Mouse (Mus musculus): ENCODE data around the gene Pkig. TPM values are rescaled to one million over a fixed set of nuclear protein-coding genes. Genes with fewer than 3 reads are reported as not detected.

Pkig gene
- polyA plus RNA-seq, 1 experiment from 2014 or later, result 66.3 TPM

DNA sequence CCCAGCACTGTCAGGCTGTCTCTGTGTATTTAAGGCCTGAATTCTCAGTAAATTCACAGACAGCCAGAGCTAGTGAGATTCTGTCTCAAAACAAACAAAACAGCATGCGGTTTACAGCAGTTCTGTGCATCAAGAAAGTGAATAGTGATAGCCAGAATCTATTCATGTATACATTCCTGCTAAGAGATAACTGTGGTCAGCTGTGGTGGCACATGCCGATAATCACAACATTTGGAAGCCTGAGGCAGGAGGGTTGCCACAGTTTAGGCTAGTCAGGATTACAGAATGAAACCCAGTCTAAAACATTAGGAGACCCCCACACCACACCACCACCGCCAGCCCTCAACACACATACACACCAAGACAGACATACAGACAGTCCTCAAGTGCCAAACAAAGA lies 31.6 kb downstream of the Pkig start:
- no peak for TF ChIP-seq CTCF (IDR thresholded peaks at IDR 0.05; ENCODE audit: low read depth)
- Histone ChIP-seq H3K36me3 (ENCODE audit: control insufficient read depth, insufficient read depth, low read length) (no peaks in the 10 kb centered on the region), H3K4me3 (ENCODE audit: low read depth, low read length) (no peak overlapping the region), H3K9ac (ENCODE audit: low read length) (no peak overlapping the region), H3K9me3 (ENCODE audit: control insufficient read depth, low read length) (no peaks in the 10 kb centered on the region), H3K4me1 (replicated peaks; ENCODE audit: control insufficient read depth, insufficient read depth) (peaks cover 15% of the 10 kb centered on the region), H3K27ac (replicated peaks) (no peak overlapping the region), H3K27me3 (ENCODE audit: control insufficient read depth, insufficient read depth, low read length) (no peaks in the 10 kb centered on the region), H3K4me2 (replicated peaks; ENCODE audit: low read depth) (no peak overlapping the region)
- no peak for ATAC-seq (ENCODE audit: low FRiP score, low TSS enrichment)
- no peak for DNase-seq (ENCODE audit: low spot score)
- 71% methylated on average over 3 of the region's 3 CpGs for WGBS

DNA sequence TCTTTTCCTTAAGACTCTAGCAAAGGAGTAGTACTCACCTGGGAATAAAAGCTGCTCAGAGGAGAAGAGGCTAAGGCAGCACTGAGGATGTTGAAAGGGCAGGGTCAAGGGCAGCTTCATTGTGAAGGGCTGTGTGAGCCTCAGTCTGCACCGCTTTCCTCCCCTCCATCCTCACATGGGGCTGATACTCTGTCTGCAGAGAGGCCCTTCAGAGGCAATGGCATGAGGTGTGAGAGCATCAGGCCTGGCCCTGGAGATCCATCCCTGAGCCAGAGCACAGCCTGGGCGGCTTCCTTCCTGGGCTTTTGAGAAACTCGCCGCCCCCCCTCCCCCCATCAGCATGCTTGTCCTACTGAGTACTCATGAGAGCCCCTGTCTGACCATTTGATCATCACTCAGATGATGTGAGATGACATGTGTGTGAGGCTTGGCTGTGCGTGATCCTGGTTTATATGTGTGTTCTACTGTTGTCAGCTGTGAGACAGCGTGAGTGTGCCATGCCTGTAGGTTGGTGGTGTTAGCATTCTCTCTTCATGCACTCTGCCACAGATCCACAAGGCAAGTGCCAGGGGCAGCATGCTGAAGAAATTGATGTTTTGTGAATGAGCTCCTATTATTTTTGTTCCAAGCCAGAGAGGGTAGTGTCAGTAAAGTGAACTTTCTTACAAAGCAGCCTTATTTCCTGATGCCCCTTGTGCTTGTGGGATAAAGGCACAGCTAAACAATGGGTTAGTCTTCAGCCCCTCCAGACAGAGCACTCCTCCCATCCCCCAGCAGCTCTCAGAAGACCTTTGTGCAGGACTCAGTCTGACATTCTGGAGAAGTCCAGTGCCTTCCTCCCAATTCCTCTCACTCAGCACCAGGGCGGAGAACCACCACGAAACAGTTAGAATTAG lies 32.5 kb downstream of the Pkig start:
- no peaks in the 10 kb centered on the region for H3K36me3 ChIP-seq (ENCODE audit: control insufficient read depth, insufficient read depth, low read length)
- TF ChIP-seq CTCF (IDR thresholded peaks at IDR 0.05; ENCODE audit: low read depth) (no peak), EP300 (optimal IDR thresholded peaks at IDR 0.05) (no peak)
- H3K27ac ChIP-seq (replicated peaks), result 0 out of 2 replicates have a peak overlapping the region, but pooled peaks have one; percentile 13
- H3K4me2 ChIP-seq (replicated peaks; ENCODE audit: low read depth), result no peak overlapping the region
- H3K9me3 ChIP-seq (ENCODE audit: control insufficient read depth, low read length), result no peaks in the 10 kb centered on the region
- WGBS, result 82% methylated on average over 8 of the region's 8 CpGs
- no peaks in the 10 kb centered on the region for H3K27me3 ChIP-seq (ENCODE audit: control insufficient read depth, insufficient read depth, low read length)
- H3K9ac ChIP-seq (ENCODE audit: low read length), result no peak overlapping the region
- no peak overlapping the region for H3K4me3 ChIP-seq (ENCODE audit: low read depth, low read length)
- H3K4me1 ChIP-seq (replicated peaks; ENCODE audit: control insufficient read depth, insufficient read depth), result peaks cover 11% of the 10 kb centered on the region
- DNase-seq (ENCODE audit: low spot score), result no peak
- ATAC-seq (ENCODE audit: low FRiP score, low TSS enrichment), result no peak

DNA sequence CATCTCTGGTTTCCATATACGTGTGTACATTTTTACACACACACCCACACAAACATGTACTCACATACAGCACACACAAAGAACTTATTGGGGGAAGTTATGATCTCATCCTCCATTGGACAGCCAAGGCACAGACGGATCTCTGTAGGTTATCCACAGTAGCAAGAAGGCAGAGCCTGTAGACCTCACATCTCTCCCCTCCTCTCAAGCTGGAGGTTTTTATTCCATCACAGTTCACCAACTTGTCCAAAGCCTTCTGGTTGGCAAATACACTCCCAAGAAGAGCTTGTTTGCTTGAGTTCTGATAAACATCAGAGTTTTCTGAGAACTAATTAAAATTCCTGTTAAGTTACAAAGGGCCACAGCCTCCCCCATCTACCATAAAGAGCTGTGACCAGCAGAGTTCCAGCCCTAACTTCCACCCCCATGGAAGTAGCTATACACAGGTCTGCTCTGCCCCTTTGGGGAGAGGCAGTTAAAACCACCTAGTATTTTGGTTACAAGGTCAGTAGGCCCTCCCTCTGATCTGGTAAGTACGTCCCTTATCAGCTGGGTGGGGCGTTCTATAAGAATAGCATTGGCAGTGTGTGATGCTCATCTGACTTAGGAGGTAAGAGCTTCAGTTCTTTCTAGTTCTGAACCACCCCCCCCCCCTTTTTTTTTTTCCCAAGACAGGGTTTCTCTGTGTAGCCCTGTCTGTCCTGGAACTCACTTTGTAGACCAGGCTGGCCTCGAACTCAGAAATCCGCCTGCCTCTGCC lies 33.8 kb downstream of the Pkig start:
- Histone ChIP-seq H3K4me2 (replicated peaks; ENCODE audit: low read depth) (no peak overlapping the region), H3K36me3 (ENCODE audit: control insufficient read depth, insufficient read depth, low read length) (no peaks in the 10 kb centered on the region), H3K9me3 (ENCODE audit: control insufficient read depth, low read length) (no peaks in the 10 kb centered on the region), H3K4me3 (ENCODE audit: low read depth, low read length) (no peak overlapping the region), H3K4me1 (replicated peaks; ENCODE audit: control insufficient read depth, insufficient read depth) (peaks cover 6% of the 10 kb centered on the region; the same call in 1 of the 2 replicates), H3K27me3 (ENCODE audit: control insufficient read depth, insufficient read depth, low read length) (no peaks in the 10 kb centered on the region), H3K9ac (ENCODE audit: low read length) (no peak overlapping the region), H3K27ac (replicated peaks) (0 out of 2 replicates have a peak overlapping the region, but pooled peaks have one; percentile 30)
- 68% methylated on average over 6 of the region's 6 CpGs for WGBS
- no peak for DNase-seq (ENCODE audit: low spot score)
- no peak for TF ChIP-seq CTCF (IDR thresholded peaks at IDR 0.05; ENCODE audit: low read depth)
- ATAC-seq (ENCODE audit: low FRiP score, low TSS enrichment), result peak; percentile 36; the same call in 1 of the 2 replicates

DNA sequence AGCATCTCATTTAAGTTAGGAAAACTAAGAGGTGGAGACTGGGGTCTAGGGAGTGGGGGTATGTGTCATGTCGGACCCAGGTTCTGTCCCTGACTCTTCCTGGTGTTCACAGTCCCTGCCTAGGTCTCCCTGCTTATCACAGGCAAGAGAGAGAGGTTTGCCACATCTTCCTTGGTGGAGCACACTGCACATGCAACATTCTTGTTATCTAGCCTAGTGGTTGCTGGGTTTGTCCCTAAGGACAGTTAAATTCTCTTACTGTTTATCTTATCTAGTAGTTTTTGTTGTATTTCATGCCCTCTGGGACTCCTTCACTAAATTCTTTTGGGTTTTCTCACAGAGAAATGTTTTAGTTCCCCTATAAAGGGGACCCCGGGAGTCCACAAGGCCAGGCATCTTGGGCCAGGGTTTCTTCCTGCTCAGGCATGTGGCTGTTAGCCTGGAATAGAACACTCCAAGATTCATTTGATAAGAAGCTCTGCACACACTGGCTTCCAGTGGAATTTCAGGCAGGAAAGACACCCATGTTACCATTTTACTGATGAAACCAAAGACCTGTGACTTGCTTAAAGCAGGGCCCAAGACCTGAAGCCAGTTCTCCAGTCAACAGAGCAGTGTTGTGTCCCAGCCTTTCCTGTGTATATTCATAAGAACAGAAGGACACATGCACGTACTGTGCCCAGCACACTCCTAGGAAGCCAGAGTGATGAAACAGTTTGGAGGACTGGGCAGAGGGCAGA lies 34.9 kb downstream of the Pkig start:
- no peak for DNase-seq (ENCODE audit: low spot score)
- no peak for ATAC-seq (ENCODE audit: low FRiP score, low TSS enrichment)
- Histone ChIP-seq H3K4me2 (replicated peaks; ENCODE audit: low read depth) (no peak overlapping the region), H3K36me3 (ENCODE audit: control insufficient read depth, insufficient read depth, low read length) (no peaks in the 10 kb centered on the region), H3K9ac (ENCODE audit: low read length) (no peak overlapping the region), H3K4me3 (ENCODE audit: low read depth, low read length) (no peak overlapping the region), H3K9me3 (ENCODE audit: control insufficient read depth, low read length) (no peaks in the 10 kb centered on the region), H3K4me1 (replicated peaks; ENCODE audit: control insufficient read depth, insufficient read depth) (peaks cover 6% of the 10 kb centered on the region; the same call in 1 of the 2 replicates), H3K27ac (replicated peaks) (peak overlapping the region; percentile 85), H3K27me3 (ENCODE audit: control insufficient read depth, insufficient read depth, low read length) (no peaks in the 10 kb centered on the region)
- TF ChIP-seq CTCF (IDR thresholded peaks at IDR 0.05; ENCODE audit: low read depth) (no peak), EP300 (optimal IDR thresholded peaks at IDR 0.05) (no peak)
- WGBS, result 62% methylated on average over 3 of the region's 3 CpGs

DNA sequence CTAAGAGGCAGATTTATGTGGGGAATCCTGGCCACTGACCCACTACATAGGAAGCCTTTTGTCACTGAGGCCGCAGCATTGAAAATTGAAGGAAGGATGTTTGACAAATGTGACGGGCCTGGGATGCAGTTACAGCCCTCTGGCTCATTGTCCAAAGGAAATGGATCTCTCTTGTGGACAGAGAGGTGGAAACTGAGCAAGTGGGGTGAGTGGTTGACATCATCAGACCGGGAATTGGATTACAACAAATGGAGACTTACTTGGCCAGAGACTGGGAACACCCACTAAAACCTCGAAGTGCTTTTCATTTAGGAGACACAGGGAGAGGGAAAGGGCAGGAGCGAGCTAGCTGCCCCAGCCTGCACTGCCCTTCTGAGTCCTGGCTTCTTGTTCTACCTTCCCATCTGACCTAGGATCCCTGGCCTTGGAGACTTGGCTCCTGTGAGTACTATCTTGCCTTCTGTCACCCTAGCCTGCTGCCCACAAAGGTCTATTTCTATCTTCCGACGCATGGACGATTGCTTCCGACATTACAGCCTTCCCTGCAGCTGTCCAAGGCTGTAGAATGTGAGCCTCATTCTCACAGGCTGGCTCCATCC lies 35.6 kb downstream of the Pkig start:
- Histone ChIP-seq H3K27me3 (ENCODE audit: control insufficient read depth, insufficient read depth, low read length) (no peaks in the 10 kb centered on the region), H3K9me3 (ENCODE audit: control insufficient read depth, low read length) (no peaks in the 10 kb centered on the region), H3K27ac (replicated peaks) (peak overlapping the region; percentile 85), H3K4me3 (ENCODE audit: low read depth, low read length) (peak overlapping the region; percentile 14), H3K4me1 (replicated peaks; ENCODE audit: control insufficient read depth, insufficient read depth) (peaks cover 6% of the 10 kb centered on the region; the same call in 1 of the 2 replicates), H3K36me3 (ENCODE audit: control insufficient read depth, insufficient read depth, low read length) (no peaks in the 10 kb centered on the region), H3K9ac (ENCODE audit: low read length) (peak overlapping the region; percentile 48), H3K4me2 (replicated peaks; ENCODE audit: low read depth) (peak overlapping the region; percentile 33)
- ATAC-seq (ENCODE audit: low FRiP score, low TSS enrichment) (peak; percentile 20; the same call in 1 of the 2 replicates), DNase-seq (ENCODE audit: low spot score) (no peak)
- TF ChIP-seq EP300 (optimal IDR thresholded peaks at IDR 0.05) (no peak), CTCF (IDR thresholded peaks at IDR 0.05; ENCODE audit: low read depth) (no peak)
- WGBS, result 42% methylated on average over 9 of the region's 9 CpGs
